In genomic region chr11:84115646-84116045, GRCm38 (mm10) we compare ENCODE assay signal across 29 mouse cellular contexts. TPM values are rescaled to one million over a fixed set of nuclear protein-coding genes. Genes with fewer than 3 reads are reported as not detected.
DNase-seq lines count a peak whose midpoint lies in the region; ATAC-seq lines count a peak whose summit lies in the region.
"Had no signal": no experiment of that assay in that cellular context is flagged by ENCODE, and none has a peak within 500 bp of the region (broad histone marks: within the 10 kb centered on the region; RNA-seq: fewer than 3 reads in every experiment).

No protein-coding gene starts in this region.

- H3K4me3 ChIP-seq in midbrain, embryonic 14.5 days (replicated peaks; ENCODE audit: low read depth, low read length) = no peak overlapping the region
- H3K4me3 ChIP-seq: embryonic facial prominence, embryonic 13.5 days; limb, embryonic 10.5 days had no signal

- H3K9me3 ChIP-seq in midbrain, embryonic 14.5 days (ENCODE audit: control insufficient read depth, low read length) = no peaks in the 10 kb centered on the region
- H3K9me3 ChIP-seq: embryonic facial prominence, embryonic 13.5 days; limb, embryonic 10.5 days had no signal

- peak; percentile 16 for DNase-seq in adrenal gland, adult 2 months
- DNase-seq in adrenal gland, postnatal 4 days (ENCODE audit: low spot score in 2 of 2) = no peak
- DNase-seq in cerebellum, postnatal 10 days = peak; percentile 67 to 71
- DNase-seq in cerebellum, adult 9-10 months = no peak
- DNase-seq in cerebellum, postnatal 14 days = peak; percentile 56 to 64
- DNase-seq in heart, adult 9 months (ENCODE audit: low spot score in 2 of 2) = peak; percentile 37 to 45
- DNase-seq in thymus, postnatal 36 days = no peak
- no peak for DNase-seq in midbrain, embryonic 14.5 days
- DNase-seq: adrenal gland, postnatal 25 days; kidney, postnatal 36 days; lung, adult 2 months; right cerebral cortex, postnatal 14 days; thymus, adult 18-20 months had no signal

- no peak for ATAC-seq in midbrain, embryonic 14.5 days (ENCODE audit: low FRiP score, low TSS enrichment)
- ATAC-seq: forebrain, embryonic 16.5 days; hindbrain, embryonic 16.5 days; intestine, embryonic 16.5 days had no signal

- H3K27me3 ChIP-seq in midbrain, embryonic 14.5 days (ENCODE audit: control insufficient read depth, insufficient read depth, low read length) = no peaks in the 10 kb centered on the region
- H3K27me3 ChIP-seq: embryonic facial prominence, embryonic 13.5 days had no signal

- H3K36me3 ChIP-seq in midbrain, embryonic 14.5 days (ENCODE audit: control insufficient read depth, insufficient read depth, low read length) = peaks cover 64% of the 10 kb centered on the region

- H3K9ac ChIP-seq in midbrain, embryonic 14.5 days (replicated peaks; ENCODE audit: low read length) = no peak overlapping the region
- H3K9ac ChIP-seq: embryonic facial prominence, embryonic 13.5 days had no signal

- no peak overlapping the region for H3K27ac ChIP-seq in midbrain, embryonic 14.5 days (replicated peaks; ENCODE audit: low read depth, low read length)
- H3K27ac ChIP-seq: embryonic facial prominence, embryonic 13.5 days; limb, embryonic 10.5 days had no signal

- H3K4me1 ChIP-seq in midbrain, embryonic 14.5 days (ENCODE audit: control insufficient read depth, insufficient read depth, low read length) = no peaks in the 10 kb centered on the region
- H3K4me1 ChIP-seq: embryonic facial prominence, embryonic 13.5 days; limb, embryonic 10.5 days had no signal

- no peak overlapping the region for H3K4me2 ChIP-seq in midbrain, embryonic 14.5 days (ENCODE audit: low read length)
- H3K4me2 ChIP-seq: embryonic facial prominence, embryonic 13.5 days; liver, embryonic 11.5 days had no signal

- WGBS in midbrain, embryonic 14.5 days = 94% methylated on average over 9 of the region's 9 CpGs

RNA-seq across cellular contexts. Expression of gene Tada2a, which starts 13.8 kb away (rescaled TPM):
- total RNA-seq in adrenal gland, adult 2 months (2021) = 10 to 100 TPM; 12.5 to 16.3 TPM
- polyA plus RNA-seq in adrenal gland, adult 2 months (2012; rRNA removed) = 2.6 and 3.1 TPM in 2 replicates
- 10 to 100 TPM; 24.3 to 26.1 TPM for total RNA-seq in adrenal gland, postnatal 4 days (2021)
- 27.6 and 31.0 TPM in 2 replicates for polyA plus RNA-seq in midbrain, embryonic 14.5 days (2014; fragmentation: Nextera tagmentation; extraction: Ambion mirVana)

RNA-seq across cellular contexts. Expression of gene Acaca, which starts 13.8 kb away (rescaled TPM):
- 100 to 1,000 TPM; 161 to 510 TPM for total RNA-seq in adrenal gland, adult 2 months (2021)
- 60.3 and 70.2 TPM in 2 replicates for polyA plus RNA-seq in adrenal gland, adult 2 months (2012; rRNA removed)
- 10 to 100 TPM; 59.1 to 63.5 TPM for total RNA-seq in adrenal gland, postnatal 4 days (2021)
- 33.4 and 40.8 TPM in 2 replicates for polyA plus RNA-seq in midbrain, embryonic 14.5 days (2014; fragmentation: Nextera tagmentation; extraction: Ambion mirVana)

RNA-seq across cellular contexts. Expression of gene Dusp14, which starts 46.6 kb away (rescaled TPM):
- total RNA-seq in adrenal gland, adult 2 months (2021) = 10 to 100 TPM in 1 of 2 experiments, 1 to 10 TPM in 1; 8.0 to 17.8 TPM
- polyA plus RNA-seq in adrenal gland, adult 2 months (2012; rRNA removed) = 13.4 and 16.7 TPM in 2 replicates
- 1 to 10 TPM; 4.5 to 6.3 TPM for total RNA-seq in adrenal gland, postnatal 4 days (2021)
- 8.4 and 9.0 TPM in 2 replicates for polyA plus RNA-seq in midbrain, embryonic 14.5 days (2014; fragmentation: Nextera tagmentation; extraction: Ambion mirVana)
- total RNA-seq: megakaryocyte-erythroid progenitor cell, adult 5-6 weeks had no signal

RNA-seq across cellular contexts. Expression of gene Gm11437, which starts 51.6 kb away (rescaled TPM):
- total RNA-seq in adrenal gland, adult 2 months (2021) = not detected
- not detected in 2 replicates for polyA plus RNA-seq in adrenal gland, adult 2 months (2012; rRNA removed)
- total RNA-seq in adrenal gland, postnatal 4 days (2021) = not detected
- 0.29 TPM in 1 of 2 replicates, not detected in the other for polyA plus RNA-seq in midbrain, embryonic 14.5 days (2014; fragmentation: Nextera tagmentation; extraction: Ambion mirVana)
- total RNA-seq: adrenal gland, postnatal 25 days; layer of hippocampus, postnatal 10 days; left cerebral cortex, adult 8-10 months; megakaryocyte-erythroid progenitor cell, adult 5-6 weeks; midbrain, postnatal 0 days; neutrophil, adult 5-6 weeks had no signal
- polyA plus RNA-seq: embryonic facial prominence, embryonic 13.5 days; forebrain, embryonic 16.5 days; heart, postnatal 0 days; kidney, embryonic 14.5 days; limb, embryonic 10.5 days; liver, embryonic 11.5 days; lung, adult 2 months; spleen, adult 2 months; stomach, embryonic 14.5 days; urinary bladder, adult 2 months had no signal

Comparison
In these comparisons a context has a peak if more than half of its experiments do, and no peak if none do; other contexts are left out.
1. DNase-seq: peak in adrenal gland, adult 2 months (single experiment), cerebellum, postnatal 10 days (2 of 2), cerebellum, postnatal 14 days (2 of 2) and heart, adult 9 months (2 of 2); none in adrenal gland, postnatal 4 days (0 of 2), cerebellum, adult 9-10 months (single experiment), thymus, postnatal 36 days (0 of 2) and midbrain, embryonic 14.5 days (single experiment).